Mouse (Mus musculus): ENCODE results near the gene Ndufc1.
"Not testable (repeated sequence)": the region's sequence is repeated elsewhere in the genome, so short reads cannot be mapped to it uniquely, and the experiment has no call there.

Ndufc1 gene

GRCm38 (mm10) chr3:51368011-51368410 is 40.8 kb downstream of the Ndufc1 start:
- no peak for DNase-seq (ENCODE audit: low spot score in 2 of 2)

GRCm38 (mm10) chr3:51366926-51367325 is 41.9 kb downstream of the Ndufc1 start:
- DNase-seq (ENCODE audit: low spot score in 2 of 2) = no peak

- DNase-seq (ENCODE audit: low spot score in 2 of 2) = no peak
Observed at GRCm38 (mm10) chr3:51365517-51365882, 43.3 kb downstream of the Ndufc1 start.

- DNase-seq (ENCODE audit: low spot score in 2 of 2) = peak; percentile 74 to 90
Observed at GRCm38 (mm10) chr3:51364703-51365516, 43.9 kb downstream of the Ndufc1 start.

GRCm38 (mm10) chr3:51361066-51361465 is 47.7 kb downstream of the Ndufc1 start:
- DNase-seq (ENCODE audit: low spot score in 2 of 2) = no peak

DNA sequence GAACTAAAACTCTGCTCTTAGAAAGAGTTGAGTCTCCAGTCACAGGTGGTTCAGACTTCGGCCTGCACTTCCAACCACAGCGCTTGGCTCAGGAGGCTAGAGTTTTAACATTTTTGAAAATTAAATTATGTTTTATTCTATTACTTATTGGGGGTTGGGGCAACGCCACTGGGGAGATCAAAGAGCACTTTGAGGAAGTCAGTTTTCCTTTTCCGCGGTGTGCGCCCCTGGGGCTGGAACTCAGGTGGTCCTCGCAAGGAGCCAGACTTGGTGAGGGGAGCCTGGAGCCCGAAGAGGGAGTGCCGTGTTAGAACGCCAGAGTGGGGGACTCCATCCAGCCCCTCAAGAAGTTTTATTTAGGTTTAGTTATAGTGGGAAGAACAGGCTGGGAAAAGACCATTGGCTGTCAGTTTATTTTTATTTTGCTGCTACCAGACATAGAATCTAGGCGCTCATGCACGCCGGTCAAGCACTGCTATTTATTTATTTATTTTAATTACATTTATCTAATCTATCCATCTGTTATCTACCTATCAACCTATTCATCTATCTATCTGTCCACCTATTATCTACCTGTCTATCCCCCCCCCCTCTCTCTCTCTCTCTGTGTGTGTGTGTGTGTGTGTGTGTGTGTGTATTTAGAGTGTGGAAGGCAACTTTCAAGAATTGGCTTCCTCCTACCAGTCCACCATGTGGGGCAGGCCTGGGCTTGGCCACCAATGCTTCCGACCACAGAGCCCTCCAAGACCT is 49.1 kb downstream of the Ndufc1 start:
- DNase-seq (ENCODE audit: low spot score in 2 of 2) = no peak

DNA sequence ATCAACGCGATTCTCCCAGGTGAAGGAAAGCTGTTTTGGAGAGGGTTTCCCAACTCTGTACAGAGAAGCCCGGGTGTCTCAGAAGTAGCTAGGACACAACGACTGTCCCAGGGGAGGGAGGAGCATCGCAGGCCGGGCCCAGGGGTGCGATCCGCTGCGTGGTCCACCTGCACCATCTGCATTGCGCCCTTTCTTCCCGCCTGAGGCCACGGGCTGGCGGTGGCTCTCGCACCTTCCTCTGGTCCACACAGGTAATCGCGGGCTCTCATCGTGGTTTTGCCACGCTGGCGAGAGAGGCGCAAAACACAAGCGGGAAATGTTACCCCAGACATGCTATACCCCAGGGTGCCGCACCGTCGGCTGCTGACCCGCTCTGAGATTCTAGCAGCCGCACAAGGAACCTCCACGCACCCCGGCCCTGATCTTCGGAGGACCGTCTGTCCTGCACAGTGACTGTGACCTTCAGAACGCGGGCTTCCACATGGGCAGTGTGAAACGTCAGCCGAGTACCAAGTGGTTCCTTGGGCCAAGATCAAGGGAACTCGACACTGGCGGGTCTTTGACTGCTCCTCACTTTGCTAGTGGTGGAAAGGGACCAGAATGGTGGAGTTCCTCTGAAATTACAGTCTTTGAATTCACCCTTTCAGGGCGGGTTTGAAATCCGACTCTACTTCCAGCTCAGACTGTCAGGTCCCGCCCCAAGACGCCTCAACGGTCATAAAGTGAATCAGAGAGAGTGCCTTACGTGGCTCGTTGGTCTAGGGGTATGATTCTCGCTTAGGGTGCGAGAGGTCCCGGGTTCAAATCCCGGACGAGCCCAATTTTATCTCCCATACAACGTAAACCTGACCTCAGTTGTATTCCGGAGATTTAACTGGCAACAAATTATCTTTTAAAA is 49.9 kb downstream of the Ndufc1 start:
- peak; percentile 67 to 68 for DNase-seq (ENCODE audit: low spot score in 2 of 2)

DNA sequence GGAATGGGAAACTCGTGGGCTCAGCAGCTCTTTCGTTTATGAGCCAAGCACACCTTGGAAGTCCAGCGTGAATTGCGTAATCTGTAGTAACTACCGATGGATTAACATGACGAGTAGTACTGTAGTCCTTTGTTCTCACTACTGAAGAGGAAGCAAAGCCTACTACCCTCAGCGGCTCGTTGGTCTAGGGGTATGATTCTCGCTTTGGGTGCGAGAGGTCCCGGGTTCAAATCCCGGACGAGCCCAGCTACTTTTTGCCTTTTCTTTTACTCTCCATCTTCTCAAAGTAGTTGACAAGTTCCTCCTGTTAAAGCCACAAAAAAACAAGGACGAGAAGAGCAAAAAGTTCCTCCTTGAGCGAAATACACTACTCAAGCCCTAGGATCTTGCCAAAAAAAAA is 50.6 kb downstream of the Ndufc1 start:
- DNase-seq (ENCODE audit: low spot score in 2 of 2) = peak; percentile 68 to 75

- no peak for DNase-seq (ENCODE audit: low spot score in 2 of 2)
Observed at GRCm38 (mm10) chr3:51357624-51358023, 51.2 kb downstream of the Ndufc1 start.

GRCm38 (mm10) chr3:51357078-51357477 is 51.7 kb downstream of the Ndufc1 start:
- no peak for DNase-seq (ENCODE audit: low spot score in 2 of 2)

DNA sequence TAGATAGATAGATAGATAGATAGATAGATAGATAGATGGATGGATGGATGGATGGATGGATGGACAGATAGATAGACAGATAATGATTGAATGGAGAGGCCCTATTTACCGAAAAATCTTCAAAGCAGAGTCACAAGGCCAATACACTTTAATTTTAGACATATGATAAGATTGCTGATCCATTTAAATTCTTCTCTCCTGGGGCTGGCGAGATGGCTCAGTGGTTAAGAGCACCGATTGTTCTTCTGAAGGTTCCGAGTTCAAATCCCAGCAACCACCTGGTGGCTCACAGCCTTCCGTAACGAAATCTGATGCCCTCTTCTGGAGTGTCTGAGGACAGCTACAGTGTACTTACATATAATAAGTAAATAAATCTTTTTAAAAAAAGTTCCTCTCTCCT is 53.8 kb downstream of the Ndufc1 start:
- DNase-seq (ENCODE audit: low spot score in 2 of 2) = not testable (repeated sequence)
